ENCODE assay signal across 30 mouse cellular contexts in the genomic region with DNA sequence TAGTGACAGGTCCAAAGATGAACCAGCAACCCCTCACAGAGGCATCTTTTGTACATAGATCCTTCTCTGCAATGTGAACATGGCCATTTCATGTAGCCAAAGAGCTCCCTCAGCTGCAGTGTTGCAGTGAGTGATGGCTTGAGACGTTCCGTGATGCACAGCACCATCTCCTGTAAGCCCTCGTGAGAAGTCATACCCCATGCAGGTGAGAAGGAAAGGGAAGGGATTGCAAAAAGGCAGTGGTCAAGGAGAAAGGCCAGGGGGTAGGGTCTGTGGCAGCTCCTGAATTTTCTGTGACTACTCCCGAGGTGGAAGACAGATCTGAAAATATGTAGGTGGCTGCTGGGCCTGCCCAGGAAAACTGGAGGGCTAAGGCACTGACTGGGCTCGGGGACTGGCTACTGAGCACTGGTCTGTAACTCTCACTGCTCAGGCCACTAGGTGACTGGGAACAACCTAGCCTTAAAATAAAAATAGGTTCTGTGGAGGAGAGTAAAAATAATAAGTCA. TPM values are rescaled to one million over a fixed set of nuclear protein-coding genes. Genes with fewer than 3 reads are reported as not detected.
A peak's percentile ranks its signal among the peaks of the same experiment; 100 is the strongest.
DNase-seq lines count a peak whose midpoint lies in the region; ATAC-seq and TF ChIP-seq lines count a peak whose summit lies in the region.
"Had no signal": no experiment of that assay in that cellular context is flagged by ENCODE, and none has a peak within 500 bp of the region (broad histone marks: within the 10 kb centered on the region; RNA-seq: fewer than 3 reads in every experiment).

A gene (plus strand): TSS at position 51 of the 509 bp plus-strand sequence.

- no peak within 1 kb of the TSS for H3K4me2 ChIP-seq in kidney, embryonic 14.5 days (replicated peaks; ENCODE audit: low read depth, low read length)
- no peak within 1 kb of the TSS for H3K4me2 ChIP-seq in embryonic facial prominence, embryonic 14.5 days (ENCODE audit: low read depth, low read length)
- H3K4me2 ChIP-seq in limb, embryonic 14.5 days (replicated peaks; ENCODE audit: low read depth, low read length, severe bottlenecking): no peak within 1 kb of the TSS
- H3K4me2 ChIP-seq in midbrain, embryonic 13.5 days (replicated peaks): no peak within 1 kb of the TSS
- H3K4me2 ChIP-seq: heart, embryonic 13.5 days; midbrain, embryonic 15.5 days; neural tube, embryonic 15.5 days had no signal

- ATAC-seq in kidney, embryonic 14.5 days (ENCODE audit: low FRiP score, low TSS enrichment): no peak
- ATAC-seq in embryonic facial prominence, embryonic 14.5 days (ENCODE audit: low read depth): no peak
- ATAC-seq in limb, embryonic 14.5 days (ENCODE audit: low FRiP score, low read depth): no peak
- no peak for ATAC-seq in midbrain, embryonic 13.5 days
- ATAC-seq: forebrain, embryonic 14.5 days; hindbrain, embryonic 16.5 days; midbrain, embryonic 15.5 days had no signal

- TF ChIP-seq POLR2A in kidney, adult 2 months (IDR thresholded peaks at IDR 0.05; ENCODE audit: low read depth, low read length): no peak
- TF ChIP-seq POLR2A in limb, embryonic 14.5 days (IDR thresholded peaks at IDR 0.05; ENCODE audit: borderline replicate concordance, extremely low read depth, insufficient read depth, insufficient read length): no peak

- H3K36me3 ChIP-seq in kidney, adult 2 months (ENCODE audit: control insufficient read depth, insufficient read depth, low read length): no peaks in the 10 kb centered on the region
- H3K36me3 ChIP-seq in kidney, embryonic 14.5 days (ENCODE audit: control insufficient read depth, insufficient read depth, low read length): no peaks in the 10 kb centered on the region
- H3K36me3 ChIP-seq in embryonic facial prominence, embryonic 14.5 days (ENCODE audit: control insufficient read depth, insufficient read depth, low read length): no peaks in the 10 kb centered on the region
- no peaks in the 10 kb centered on the region for H3K36me3 ChIP-seq in limb, embryonic 14.5 days (ENCODE audit: control insufficient read depth, insufficient read depth, low read length)
- no peaks in the 10 kb centered on the region for H3K36me3 ChIP-seq in midbrain, embryonic 13.5 days
- H3K36me3 ChIP-seq: G1E; heart, embryonic 13.5 days; midbrain, embryonic 15.5 days; neural tube, embryonic 15.5 days had no signal

- no peak for DNase-seq in gastrocnemius, adult 2 months
- DNase-seq in gastrocnemius, postnatal 14 days: no peak
- DNase-seq in kidney, adult 2 months: no peak
- DNase-seq in embryonic facial prominence, embryonic 14.5 days (ENCODE audit: low spot score): no peak
- DNase-seq in limb, embryonic 14.5 days (ENCODE audit: low spot score): no peak
- DNase-seq in frontal cortex, adult 2 months (ENCODE audit: extremely low spot score in 1 of 2, low spot score in 1 of 2): no peak
- DNase-seq: adrenal gland, adult 8-10 months; cerebellum, adult 11 months; cerebellum, adult 9-11 months; kidney, adult 18-20 months; kidney, postnatal 14 days; layer of hippocampus, adult 9-11 months; liver; lung, adult 2 months; lung, postnatal 10 days; right cerebral cortex, postnatal 25 days; thymus, adult 2 months had no signal

- H3K27ac ChIP-seq in gastrocnemius, adult 2 months: peak within 1 kb of the TSS; percentile 80
- peak within 1 kb of the TSS; percentile 54 for H3K27ac ChIP-seq in kidney, adult 2 months (ENCODE audit: insufficient read depth, low read depth, low read length)
- no peak within 1 kb of the TSS for H3K27ac ChIP-seq in kidney, embryonic 14.5 days (ENCODE audit: low read depth, low read length)
- 0 out of 2 replicates have a peak within 1 kb of the TSS, but pooled peaks have one; percentile 15 for H3K27ac ChIP-seq in embryonic facial prominence, embryonic 14.5 days (replicated peaks; ENCODE audit: low read depth, low read length)
- 0 out of 2 replicates have a peak within 1 kb of the TSS, but pooled peaks have one; percentile 13 for H3K27ac ChIP-seq in limb, embryonic 14.5 days (replicated peaks; ENCODE audit: low read depth, low read length)
- H3K27ac ChIP-seq in midbrain, embryonic 13.5 days: no peak within 1 kb of the TSS
- H3K27ac ChIP-seq: heart, embryonic 13.5 days; liver, embryonic 14.5 days; midbrain, embryonic 15.5 days; neural tube, embryonic 15.5 days had no signal

- no peaks in the 10 kb centered on the region for H3K9me3 ChIP-seq in kidney, embryonic 14.5 days (ENCODE audit: control insufficient read depth, low read length)
- H3K9me3 ChIP-seq in embryonic facial prominence, embryonic 14.5 days (ENCODE audit: control insufficient read depth, low read length): no peaks in the 10 kb centered on the region
- H3K9me3 ChIP-seq in limb, embryonic 14.5 days (ENCODE audit: control insufficient read depth, low read length): no peaks in the 10 kb centered on the region
- H3K9me3 ChIP-seq in midbrain, embryonic 13.5 days: no peaks in the 10 kb centered on the region
- H3K9me3 ChIP-seq: G1E; heart, embryonic 13.5 days; midbrain, embryonic 15.5 days; neural tube, embryonic 15.5 days had no signal

- peak within 1 kb of the TSS; percentile 26 for H3K4me3 ChIP-seq in gastrocnemius, adult 2 months
- H3K4me3 ChIP-seq in kidney, adult 2 months (ENCODE audit: insufficient read depth, low read depth, low read length): peak within 1 kb of the TSS; percentile 40; the same call in 1 of the 2 replicates
- no peak within 1 kb of the TSS for H3K4me3 ChIP-seq in kidney, embryonic 14.5 days (ENCODE audit: low read length)
- H3K4me3 ChIP-seq in embryonic facial prominence, embryonic 14.5 days (ENCODE audit: low read depth, low read length): no peak within 1 kb of the TSS
- no peak within 1 kb of the TSS for H3K4me3 ChIP-seq in limb, embryonic 14.5 days (replicated peaks; ENCODE audit: low read length)
- H3K4me3 ChIP-seq in midbrain, embryonic 13.5 days (replicated peaks): no peak within 1 kb of the TSS
- H3K4me3 ChIP-seq: heart, embryonic 13.5 days; midbrain, embryonic 15.5 days; neural tube, embryonic 15.5 days had no signal

- H3K27me3 ChIP-seq in kidney, adult 2 months (replicated peaks; ENCODE audit: control insufficient read depth, insufficient read depth, low read length): no peaks in the 10 kb centered on the region
- H3K27me3 ChIP-seq in kidney, embryonic 14.5 days (ENCODE audit: control insufficient read depth, insufficient read depth, low read length): no peaks in the 10 kb centered on the region
- no peaks in the 10 kb centered on the region for H3K27me3 ChIP-seq in embryonic facial prominence, embryonic 14.5 days (replicated peaks; ENCODE audit: control insufficient read depth, insufficient read depth, low read length)
- no peaks in the 10 kb centered on the region for H3K27me3 ChIP-seq in limb, embryonic 14.5 days (ENCODE audit: control insufficient read depth, insufficient read depth, low read length)
- H3K27me3 ChIP-seq in midbrain, embryonic 13.5 days: no peaks in the 10 kb centered on the region
- H3K27me3 ChIP-seq: heart, embryonic 13.5 days; midbrain, embryonic 15.5 days; neural tube, embryonic 15.5 days had no signal

- 58% methylated on average over 5 of the region's 5 CpGs for WGBS in kidney, adult 2 months
- 77% methylated on average over 5 of the region's 5 CpGs for WGBS in kidney, embryonic 14.5 days
- WGBS in embryonic facial prominence, embryonic 14.5 days: 67% methylated on average over 5 of the region's 5 CpGs
- WGBS in limb, embryonic 14.5 days: 64% methylated on average over 5 of the region's 5 CpGs
- WGBS in midbrain, embryonic 13.5 days: 90% methylated on average over 5 of the region's 5 CpGs

- H3K4me1 ChIP-seq in kidney, adult 2 months (ENCODE audit: control insufficient read depth, insufficient read depth, low read length): peaks cover 9% of the 10 kb centered on the region; the same call in 1 of the 2 replicates
- no peaks in the 10 kb centered on the region for H3K4me1 ChIP-seq in kidney, embryonic 14.5 days (ENCODE audit: control insufficient read depth, insufficient read depth, low read length)
- peaks cover 7% of the 10 kb centered on the region; the same call in 1 of the 2 replicates for H3K4me1 ChIP-seq in embryonic facial prominence, embryonic 14.5 days (ENCODE audit: control insufficient read depth, insufficient read depth, low read length)
- no peaks in the 10 kb centered on the region for H3K4me1 ChIP-seq in limb, embryonic 14.5 days (ENCODE audit: control insufficient read depth, insufficient read depth, low read length)
- H3K4me1 ChIP-seq in midbrain, embryonic 13.5 days (replicated peaks): no peaks in the 10 kb centered on the region
- H3K4me1 ChIP-seq: heart, embryonic 13.5 days; midbrain, embryonic 15.5 days had no signal

- intact Hi-C loops in gastrocnemius, adult 2 months (cut with DNase I): loop anchor here (5.0 to 10.0 kb wide), 3 partner anchors 172 to 794 kb away; a partner anchor contains a TSS
- intact Hi-C loops in gastrocnemius, postnatal 14 days (cut with DNase I; ENCODE audit: low total_unique reads): loop anchor here (5.0 to 10.0 kb wide), 2 partner anchors 172 to 284 kb away; no protein-coding TSS in a partner anchor

- H3K9ac ChIP-seq in kidney, embryonic 14.5 days (ENCODE audit: low read depth, low read length): no peak within 1 kb of the TSS
- no peak within 1 kb of the TSS for H3K9ac ChIP-seq in embryonic facial prominence, embryonic 14.5 days (ENCODE audit: low read depth, low read length)
- 0 out of 2 replicates have a peak within 1 kb of the TSS, but pooled peaks have one; percentile 28 for H3K9ac ChIP-seq in limb, embryonic 14.5 days (ENCODE audit: low read depth, low read length, severe bottlenecking)
- H3K9ac ChIP-seq in midbrain, embryonic 13.5 days (replicated peaks): no peak within 1 kb of the TSS
- H3K9ac ChIP-seq: heart, embryonic 13.5 days; liver, embryonic 14.5 days; midbrain, embryonic 15.5 days; neural tube, embryonic 15.5 days had no signal

- no peak for TF ChIP-seq CTCF in gastrocnemius, adult 2 months (IDR thresholded peaks at IDR 0.05)
- TF ChIP-seq CTCF in kidney, adult 2 months (conservative IDR thresholded peaks at IDR 0.05; ENCODE audit: insufficient read depth, insufficient read length, low read depth, low read length): no peak

RNA-seq across cellular contexts. Expression of the gene that starts here (rescaled TPM):
- not detected for total RNA-seq in gastrocnemius, adult 2 months (2021)
- not detected for total RNA-seq in gastrocnemius, postnatal 14 days (2021)
- 27.7 and 29.6 TPM in 2 replicates for polyA plus RNA-seq in kidney, adult 2 months (2012; rRNA removed)
- polyA plus RNA-seq in kidney, embryonic 14.5 days (2014; fragmentation: Nextera tagmentation; extraction: Ambion mirVana): not detected in 2 replicates
- 0.10 TPM in 1 of 2 replicates, not detected in the other for polyA plus RNA-seq in embryonic facial prominence, embryonic 14.5 days (2014; fragmentation: Nextera tagmentation; extraction: Ambion mirVana)
- polyA plus RNA-seq in limb, embryonic 14.5 days (2012; rRNA removed): 0.06 TPM in 2 replicates
- 0.14 TPM in 1 of 2 replicates, not detected in the other for polyA plus RNA-seq in limb, embryonic 14.5 days (2014; fragmentation: Nextera tagmentation; extraction: Ambion mirVana)
- polyA plus RNA-seq in frontal cortex, adult 2 months (2012; rRNA removed): 0.11 and 0.12 TPM in 2 replicates
- polyA plus RNA-seq in midbrain, embryonic 13.5 days (2015; fragmentation: Nextera tagmentation; extraction: Ambion mirVana): not detected in 2 replicates
- total RNA-seq: adrenal gland, adult 8-10 months; common myeloid progenitor, adult 5-6 weeks; G1E; left cerebral cortex, postnatal 10 days had no signal
- polyA plus RNA-seq: C2C12; forebrain, embryonic 14.5 days; G1E; heart, embryonic 13.5 days; hindbrain, embryonic 11.5 days; hindbrain, embryonic 16.5 days; midbrain, embryonic 15.5 days had no signal

Comparison
In these comparisons a context has a peak if more than half of its experiments do, and no peak if none do; other contexts are left out.
1. RNA of the gene that starts here (polyA plus RNA-seq): 27.7 to 29.6 TPM in kidney, adult 2 months; 0.11 to 0.12 TPM in frontal cortex, adult 2 months, not detected in kidney, embryonic 14.5 days, 0.06 to 0.14 TPM in limb, embryonic 14.5 days, 0.10 TPM in embryonic facial prominence, embryonic 14.5 days and not detected in midbrain, embryonic 13.5 days; every median in the first group is over 10 times any median in the second.
2. H3K27ac ChIP-seq: peak in gastrocnemius, adult 2 months (single experiment), kidney, adult 2 months (single experiment), embryonic facial prominence, embryonic 14.5 days (single experiment) and limb, embryonic 14.5 days (single experiment); none in kidney, embryonic 14.5 days (single experiment) and midbrain, embryonic 13.5 days (single experiment).
3. H3K4me3 ChIP-seq: peak in gastrocnemius, adult 2 months (single experiment) and kidney, adult 2 months (single experiment); none in kidney, embryonic 14.5 days (single experiment), embryonic facial prominence, embryonic 14.5 days (single experiment), limb, embryonic 14.5 days (single experiment) and midbrain, embryonic 13.5 days (single experiment).